Mouse (Mus musculus) adipocyte (in vitro differentiated cells): Measurements from ENCODE around the gene Zrsr1.

ENCODE experiments used
- DNase-seq: peaks from one replicate; pipeline ENCODE4 v3.0.0-alpha.2; 2016; ENCODE audit warnings: low spot score

Zrsr1 gene

GRCm38 (mm10) chr11:23008824-23009200, 37.0 kb downstream of the Zrsr1 start:
- no peak for DNase-seq

GRCm38 (mm10) chr11:23013096-23013495, 41.3 kb downstream of the Zrsr1 start:
- no peak for DNase-seq

DNA sequence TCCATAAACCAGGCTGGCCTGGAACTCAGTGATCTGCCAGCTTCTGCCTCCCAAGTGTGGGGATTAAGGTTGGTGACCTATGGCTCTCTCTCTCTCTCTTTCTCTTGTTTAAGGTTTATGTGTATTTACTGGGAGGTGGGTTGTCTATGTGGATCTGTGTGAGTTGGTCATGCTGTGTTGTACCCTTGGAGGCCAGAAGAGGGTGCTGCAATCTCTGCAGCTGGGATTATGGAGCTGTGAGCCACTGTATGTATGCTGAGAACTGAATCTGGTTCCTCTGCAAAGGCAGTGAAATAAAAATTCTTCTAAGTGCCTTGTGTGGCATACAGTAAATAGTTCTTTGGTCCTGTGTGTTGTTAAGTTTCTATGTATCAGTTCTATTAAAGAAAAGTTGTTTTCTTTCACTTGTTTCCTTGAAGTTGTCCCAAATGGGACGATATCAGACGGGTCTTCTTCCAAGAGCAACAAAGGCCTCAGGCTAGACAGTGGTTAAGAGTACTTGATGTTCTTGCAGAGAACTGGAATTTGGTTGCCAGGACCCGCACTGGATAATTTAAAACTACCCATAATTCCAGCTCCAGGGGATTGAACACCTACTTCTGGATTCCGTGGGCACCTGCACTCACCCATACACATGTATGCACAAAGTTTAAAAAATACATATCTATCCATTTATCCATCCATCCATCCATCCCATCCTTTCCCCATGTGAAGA, 41.9 kb downstream of the Zrsr1 start:
- no peak for DNase-seq

- no peak for DNase-seq
Observed at GRCm38 (mm10) chr11:23014996-23015395, 43.2 kb downstream of the Zrsr1 start.

DNA sequence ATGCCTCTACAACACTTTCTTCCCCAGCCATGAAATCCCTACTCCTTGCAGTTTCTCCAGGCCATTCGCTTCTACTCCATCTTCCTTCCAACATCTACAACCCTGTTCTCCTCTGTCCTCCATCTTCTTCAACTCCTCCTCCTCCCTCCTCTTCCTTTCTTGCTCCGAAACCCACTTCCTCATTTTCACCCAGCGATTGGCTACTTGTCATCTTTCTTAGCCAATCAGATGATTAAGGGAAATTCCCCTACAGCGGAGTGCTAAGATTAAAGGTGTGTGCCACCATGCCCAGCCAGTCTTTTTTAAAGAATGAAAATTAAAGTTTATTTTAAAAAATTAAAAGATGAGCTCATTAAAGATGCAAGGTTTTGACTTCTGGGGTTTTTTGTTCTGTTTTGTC, 46.1 kb downstream of the Zrsr1 start:
- no peak for DNase-seq

GRCm38 (mm10) chr11:23020116-23020770, 48.4 kb downstream of the Zrsr1 start:
- no peak for DNase-seq

DNA sequence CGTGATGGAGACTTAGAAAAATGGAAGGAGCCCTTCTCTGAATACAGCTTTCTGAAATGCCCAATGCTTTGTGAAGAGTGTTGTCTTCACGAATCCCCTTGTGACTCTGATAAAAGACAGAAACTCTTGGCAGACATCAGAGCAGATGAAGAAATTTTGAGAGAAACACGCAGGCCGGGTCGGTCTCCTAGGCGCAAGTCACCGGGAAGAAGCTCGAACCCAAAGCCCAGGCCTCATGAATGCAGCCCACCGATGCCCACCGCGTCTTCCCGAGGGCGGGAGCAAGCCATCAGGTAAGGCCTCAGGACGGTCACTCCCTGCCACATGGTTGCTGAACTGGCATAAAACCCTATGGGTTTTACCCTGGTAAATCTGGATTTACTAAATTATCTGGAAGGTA, 49.0 kb downstream of the Zrsr1 start:
- no peak for DNase-seq

- no peak for DNase-seq
Observed at GRCm38 (mm10) chr11:23023155-23023554, 51.4 kb downstream of the Zrsr1 start.

DNA sequence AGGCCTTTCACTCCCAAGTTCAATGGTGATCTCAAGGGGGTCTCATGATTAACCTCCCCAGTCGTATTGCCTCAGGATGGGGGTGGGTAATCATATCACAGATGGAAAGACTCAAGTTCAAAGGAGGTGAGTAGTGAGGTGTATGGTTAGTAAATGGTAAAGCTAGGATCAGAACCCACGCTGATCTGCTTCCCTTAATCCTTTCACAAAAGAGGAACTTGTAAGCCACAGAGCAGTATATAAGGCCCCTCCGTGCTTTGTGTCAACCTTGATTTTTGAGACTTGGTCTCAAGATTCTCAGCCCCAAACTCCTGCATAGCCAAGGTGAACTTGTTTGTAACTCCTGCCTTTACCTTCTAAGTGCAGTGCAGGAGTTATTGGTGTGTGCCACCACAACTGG, 52.4 kb downstream of the Zrsr1 start:
- DNase-seq = no peak
